Mouse (Mus musculus) heart, embryonic 14.5 days (tissue): ENCODE data around the gene C1ql1. TPM values are rescaled to one million over a fixed set of nuclear protein-coding genes. Genes with fewer than 3 reads are reported as not detected.
A peak's percentile ranks its signal among the peaks of the same experiment; 100 is the strongest.

Source experiments
- ATAC-seq: fragments of 200-750 bp; cut with Nextera tagmentation; 2 replicates; pipeline ENCODE4 v1.8.0; 2017; ENCODE audit warnings: low read depth, moderate TSS enrichment; ENCODE audit not compliant: insufficient number of reproducible peaks, insufficient read depth, low FRiP score
- H3K27ac ChIP-seq, 2 experiments: fragments of 200-500 bp in 1 of 2; fragments of 300-500 bp in 1 of 2; sonication (generic) in 1 of 2; replicated peaks in 1 of 2; 2 replicates each; pipeline ENCODE4 v1.5.1; 2012 to 2014; ENCODE audit warnings: low read depth in 2 of 2, low read length in 2 of 2, control low read depth in 1 of 2, mild to moderate bottlenecking in 1 of 2, mixed read lengths in 1 of 2; ENCODE audit not compliant: control insufficient read depth in 1 of 2, insufficient read depth in 1 of 2
- H3K27me3 ChIP-seq: fragments of 300-500 bp; sonication (generic); 2 replicates; pipeline ENCODE4 v1.6.1; 2014; ENCODE audit warnings: mild to moderate bottlenecking, low read length, control low read depth; ENCODE audit not compliant: control insufficient read depth, insufficient read depth
- H3K36me3 ChIP-seq: fragments of 300-500 bp; sonication (generic); 2 replicates; pipeline ENCODE4 v1.6.1; 2014; ENCODE audit warnings: mild to moderate bottlenecking, control low read depth, low read length, mixed read lengths; ENCODE audit not compliant: control insufficient read depth, insufficient read depth
- H3K4me1 ChIP-seq, 2 experiments: fragments of 200-500 bp in 1 of 2; fragments of 300-500 bp in 1 of 2; sonication (generic) in 1 of 2; 2 replicates each; pipeline ENCODE4 v1.6.1; 2012 to 2014; ENCODE audit warnings: low read length in 2 of 2, control low read depth in 1 of 2, mixed read lengths in 1 of 2; ENCODE audit not compliant: control insufficient read depth in 2 of 2, insufficient read depth in 2 of 2
- H3K4me2 ChIP-seq: fragments of 300-500 bp; sonication (generic); 2 replicates; pipeline ENCODE4 v1.6.1; 2014; ENCODE audit warnings: mild to moderate bottlenecking, low read length
- H3K4me3 ChIP-seq, 2 experiments: fragments of 200-500 bp in 1 of 2; fragments of 300-500 bp in 1 of 2; sonication (generic) in 1 of 2; 2 replicates each; pipeline ENCODE4 v1.5.1; 2012 to 2014; ENCODE audit warnings: low read length in 2 of 2, mild to moderate bottlenecking in 2 of 2, control low read depth in 1 of 2, low read depth in 1 of 2, moderate library complexity in 1 of 2; ENCODE audit not compliant: control insufficient read depth in 1 of 2, insufficient read depth in 1 of 2
- H3K9ac ChIP-seq: fragments of 300-500 bp; sonication (generic); 2 replicates; pipeline ENCODE4 v1.6.1; 2014; ENCODE audit warnings: mild to moderate bottlenecking, low read length
- H3K9me3 ChIP-seq: fragments of 300-500 bp; sonication (generic); 2 replicates; pipeline ENCODE4 v1.6.1; 2016; ENCODE audit warnings: low read length, control low read depth; ENCODE audit not compliant: control insufficient read depth
- WGBS: fragments of 180-500 bp; shearing (Covaris S2); extraction: QIAGEN DNeasy Blood & Tissue Kit; methylation state at CpG from one replicate; pipeline ENCODE4 v1.1.7; 2014; 5-methylcytosine and 5-hydroxymethylcytosine counted together
- polyA plus RNA-seq: library from polyadenylated mRNA; unstranded; fragments of >200 nt; fragmentation: Nextera tagmentation; extraction: Ambion mirVana; gene quantifications from 2 replicates; pipeline ENCODE4 v1.2.1, GENCODE M21; 2014

C1ql1 gene
- polyA plus RNA-seq, 1 experiment from 2014 or later = 1.5 TPM

DNA sequence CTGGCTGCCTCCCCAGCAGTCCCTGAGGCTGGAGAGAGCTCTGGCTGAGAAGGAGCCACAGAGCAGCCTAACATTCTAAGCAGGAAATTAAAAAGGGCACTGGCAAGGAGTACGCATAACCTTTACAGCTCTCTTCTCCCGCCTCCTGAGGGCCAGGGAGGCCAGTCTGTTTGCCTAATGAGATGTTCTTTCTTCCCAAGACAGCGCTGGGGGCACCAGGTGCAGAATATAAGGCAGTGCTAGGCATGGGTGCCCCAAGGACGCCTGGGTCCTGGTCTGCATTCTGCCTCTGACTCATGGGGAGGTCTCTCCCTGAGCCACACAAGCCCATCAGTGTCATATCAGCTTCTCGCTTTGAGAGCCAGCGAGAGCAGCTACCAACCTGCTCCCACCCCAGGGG lies 25.0 kb downstream of the C1ql1 start:
- Histone ChIP-seq H3K4me3 (no peak overlapping the region), H3K27me3 (no peaks in the 10 kb centered on the region), H3K36me3 (peaks cover 14% of the 10 kb centered on the region), H3K4me1 (peaks cover 0 to 16% of the 10 kb centered on the region in 2 experiments; a peak in 1 of 4 replicates), H3K4me2 (no peak overlapping the region), H3K9ac (0 out of 2 replicates have a peak overlapping the region, but pooled peaks have one; percentile 21), H3K9me3 (no peaks in the 10 kb centered on the region), H3K27ac (no peak overlapping the region)
- no peak for ATAC-seq
- WGBS = 83% methylated on average over 6 of the region's 6 CpGs

DNA sequence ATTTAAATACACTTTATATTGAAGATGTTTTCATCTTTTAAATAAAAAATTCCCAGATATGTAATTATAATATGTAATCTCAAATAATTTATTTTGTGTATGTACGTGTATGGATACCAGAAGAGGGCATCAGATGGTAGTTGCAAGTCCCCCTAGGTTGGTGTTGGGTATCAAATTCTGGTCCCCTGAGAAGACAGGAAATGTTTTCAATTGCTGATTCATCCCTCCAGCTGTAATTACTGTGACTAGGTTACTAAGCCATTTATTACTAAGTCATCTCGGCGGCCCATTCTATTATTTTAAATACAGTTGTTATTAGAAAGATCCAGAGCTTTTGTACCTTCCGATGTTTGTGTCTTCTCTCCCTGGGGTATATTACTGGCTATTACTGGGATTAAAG lies 28.4 kb downstream of the C1ql1 start:
- no peak overlapping the region for H3K4me2 ChIP-seq
- H3K4me3 ChIP-seq = no peak overlapping the region
- ATAC-seq = no peak
- H3K4me1 ChIP-seq = peaks cover 0 to 8% of the 10 kb centered on the region in 2 experiments; a peak in 1 of 4 replicates
- H3K9ac ChIP-seq = no peak overlapping the region
- 90% methylated on average over 4 of the region's 4 CpGs for WGBS
- H3K36me3 ChIP-seq = peaks cover 48% of the 10 kb centered on the region
- H3K27me3 ChIP-seq = no peaks in the 10 kb centered on the region
- H3K27ac ChIP-seq = no peak overlapping the region
- H3K9me3 ChIP-seq = no peaks in the 10 kb centered on the region

- Histone ChIP-seq H3K4me3 (no peak overlapping the region), H3K36me3 (peaks cover 66% of the 10 kb centered on the region), H3K4me1 (no peaks in the 10 kb centered on the region), H3K27ac (no peak overlapping the region), H3K9ac (no peak overlapping the region), H3K9me3 (no peaks in the 10 kb centered on the region), H3K4me2 (no peak overlapping the region), H3K27me3 (no peaks in the 10 kb centered on the region)
- WGBS = 89% methylated on average over 9 of the region's 9 CpGs
- no peak for ATAC-seq
These were observed 31.1 kb downstream of the C1ql1 start for GRCm38 (mm10) chr11:102915380-102915779.

DNA sequence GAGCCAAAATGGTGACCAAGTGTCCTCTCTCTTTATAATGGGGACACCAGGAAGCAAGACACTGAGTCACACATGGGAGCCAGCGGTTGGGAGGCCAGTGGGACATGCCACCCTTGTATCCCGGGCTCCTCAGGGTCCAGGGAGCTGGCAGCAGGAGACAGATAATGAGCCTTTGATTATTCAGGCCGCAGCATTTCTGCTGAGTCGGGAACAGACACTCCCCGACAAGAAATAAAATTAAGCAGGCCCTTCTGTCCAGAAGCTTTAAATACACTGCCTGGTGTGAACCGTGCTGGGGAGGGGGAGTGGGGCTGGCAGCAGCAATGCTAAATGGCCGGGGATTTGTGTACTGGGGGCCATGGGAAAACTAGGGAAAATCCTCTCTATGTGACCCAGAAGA lies 35.1 kb downstream of the C1ql1 start:
- Histone ChIP-seq H3K27me3 (no peaks in the 10 kb centered on the region), H3K4me3 (no peak overlapping the region), H3K4me1 (no peaks in the 10 kb centered on the region), H3K4me2 (no peak overlapping the region), H3K9ac (no peak overlapping the region), H3K9me3 (no peaks in the 10 kb centered on the region), H3K27ac (no peak overlapping the region), H3K36me3 (peaks cover 99% of the 10 kb centered on the region)
- 72% methylated on average over 7 of the region's 7 CpGs for WGBS
- ATAC-seq = no peak

GRCm38 (mm10) chr11:102903654-102904053 lies 42.8 kb downstream of the C1ql1 start:
- no peak overlapping the region for H3K9ac ChIP-seq
- H3K9me3 ChIP-seq = no peaks in the 10 kb centered on the region
- no peak for ATAC-seq
- H3K27me3 ChIP-seq = peaks cover 2% of the 10 kb centered on the region; the same call in 1 of the 2 replicates
- no peak overlapping the region for H3K4me3 ChIP-seq
- H3K27ac ChIP-seq = no peak overlapping the region
- H3K4me1 ChIP-seq = no peaks in the 10 kb centered on the region; a peak in 1 of 4 replicates
- H3K4me2 ChIP-seq = no peak overlapping the region
- WGBS = 71% methylated on average over 7 of the region's 7 CpGs
- peaks cover 37% of the 10 kb centered on the region for H3K36me3 ChIP-seq

GRCm38 (mm10) chr11:102902107-102902506 lies 44.4 kb downstream of the C1ql1 start:
- no peaks in the 10 kb centered on the region; a peak in 1 of 4 replicates for H3K4me1 ChIP-seq
- no peaks in the 10 kb centered on the region for H3K9me3 ChIP-seq
- ATAC-seq = no peak
- no peak overlapping the region for H3K9ac ChIP-seq
- 75% methylated on average over 5 of the region's 5 CpGs for WGBS
- H3K4me3 ChIP-seq = no peak overlapping the region
- H3K36me3 ChIP-seq = peaks cover 22% of the 10 kb centered on the region
- no peak overlapping the region for H3K4me2 ChIP-seq
- H3K27me3 ChIP-seq = peaks cover 8% of the 10 kb centered on the region
- H3K27ac ChIP-seq = no peak overlapping the region

GRCm38 (mm10) chr11:102901199-102901598 lies 45.3 kb downstream of the C1ql1 start:
- H3K27ac ChIP-seq = no peak overlapping the region
- ATAC-seq = peak; percentile 14; the same call in 1 of the 2 replicates
- H3K9me3 ChIP-seq = no peaks in the 10 kb centered on the region
- no peaks in the 10 kb centered on the region; a peak in 1 of 4 replicates for H3K4me1 ChIP-seq
- no peak overlapping the region for H3K9ac ChIP-seq
- peaks cover 18% of the 10 kb centered on the region for H3K27me3 ChIP-seq
- 55% methylated on average over 4 of the region's 4 CpGs for WGBS
- peaks cover 13% of the 10 kb centered on the region for H3K36me3 ChIP-seq
- 0 out of 2 replicates have a peak overlapping the region, but pooled peaks have one; percentile 16 for H3K4me2 ChIP-seq
- H3K4me3 ChIP-seq = no peak overlapping the region

DNA sequence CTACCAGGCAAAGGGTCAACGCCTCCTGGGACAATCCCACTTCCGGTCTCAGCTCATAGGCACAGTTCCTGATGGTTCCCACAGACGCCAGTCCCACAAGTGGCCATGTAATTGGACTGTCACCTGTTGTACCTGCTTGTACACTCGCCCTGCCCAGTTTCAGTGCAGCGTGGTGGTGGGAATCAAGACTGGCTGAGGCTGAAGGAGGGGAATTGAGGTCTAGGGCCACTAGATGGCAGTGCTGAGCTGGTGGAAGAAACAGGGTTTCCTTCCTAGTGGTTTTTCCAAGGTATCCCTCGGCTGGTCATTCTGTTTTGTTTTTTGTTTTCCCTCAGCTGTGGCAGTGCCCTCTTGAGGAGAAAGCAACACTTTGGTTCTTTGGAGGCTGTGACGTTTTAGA lies 45.7 kb downstream of the C1ql1 start, which contains the start of gene Gfap:
Gene Gfap, minus strand, starts transcription at position 150 of the 400 bp plus-strand sequence.
- peaks cover 21% of the 10 kb centered on the region for H3K27me3 ChIP-seq
- no peak within 1 kb of the TSS for H3K4me3 ChIP-seq
- H3K4me2 ChIP-seq = 0 out of 2 replicates have a peak within 1 kb of the TSS, but pooled peaks have one; percentile 16
- peaks cover 8% of the 10 kb centered on the region for H3K36me3 ChIP-seq
- H3K9me3 ChIP-seq = no peaks in the 10 kb centered on the region
- no peaks in the 10 kb centered on the region; a peak in 1 of 4 replicates for H3K4me1 ChIP-seq
- ATAC-seq = peak; percentile 48; the same call in 1 of the 2 replicates
- H3K27ac ChIP-seq = no peak within 1 kb of the TSS
- no peak within 1 kb of the TSS for H3K9ac ChIP-seq
- 10% methylated on average over 7 of the region's 7 CpGs for WGBS
